Mouse (Mus musculus): ENCODE measurements at regions not wholly inside any gene's neighbourhood (a gene's known extent, or its start where the extent isn't known, plus 50 kb on each side); places are given as distances from the start of the nearest gene placed in this dataset.
"Not testable (repeated sequence)": the region's sequence is repeated elsewhere in the genome, so short reads cannot be mapped to it uniquely, and the experiment has no call there.

GRCm38 (mm10) chr4:153164810-153165209, 317.8 kb downstream of the Ajap1 start:
- Histone ChIP-seq H3K27me3 (ENCODE audit: insufficient read depth, low read length) (no peaks in the 10 kb centered on the region), H3K9me3 (replicated peaks) (peaks cover 77% of the 10 kb centered on the region), H3K4me1 (ENCODE audit: insufficient read depth, low read depth, low read length) (no peaks in the 10 kb centered on the region), H3K36me3 (replicated peaks) (no peaks in the 10 kb centered on the region), H3K4me3 (ENCODE audit: low read depth, low read length) (no peak overlapping the region)
- DNase-seq (ENCODE audit: low spot score) (no peak), ATAC-seq (ENCODE audit: extremely low read depth, insufficient number of reproducible peaks, low FRiP score, poor library complexity, severe bottlenecking) (no peak)
- TF ChIP-seq CTCF (IDR thresholded peaks at IDR 0.05; ENCODE audit: low read depth, low read length) (no peak), POLR2AphosphoS5 (IDR thresholded peaks at IDR 0.05; ENCODE audit: insufficient replicate concordance, low read depth, low read length) (no peak), GATA2 (IDR thresholded peaks at IDR 0.05; ENCODE audit: borderline replicate concordance, low read depth, low read length) (no peak), TAL1 (conservative IDR thresholded peaks at IDR 0.05; ENCODE audit: low read depth, low read length) (no peak), GATA1 (IDR thresholded peaks at IDR 0.05; ENCODE audit: borderline replicate concordance, low read length) (no peak)

- ATAC-seq (ENCODE audit: extremely low read depth, insufficient number of reproducible peaks, low FRiP score, poor library complexity, severe bottlenecking) (no peak), DNase-seq (ENCODE audit: low spot score) (no peak)
- TF ChIP-seq POLR2AphosphoS5 (IDR thresholded peaks at IDR 0.05; ENCODE audit: insufficient replicate concordance, low read depth, low read length) (no peak), CTCF (IDR thresholded peaks at IDR 0.05; ENCODE audit: low read depth, low read length) (no peak), GATA2 (IDR thresholded peaks at IDR 0.05; ENCODE audit: borderline replicate concordance, low read depth, low read length) (no peak), TAL1 (conservative IDR thresholded peaks at IDR 0.05; ENCODE audit: low read depth, low read length) (no peak), GATA1 (IDR thresholded peaks at IDR 0.05; ENCODE audit: borderline replicate concordance, low read length) (no peak)
- no peak overlapping the region for H3K4me3 ChIP-seq (ENCODE audit: low read depth, low read length)
- H3K36me3 ChIP-seq (replicated peaks), result no peaks in the 10 kb centered on the region
- peaks cover 74% of the 10 kb centered on the region for H3K9me3 ChIP-seq (replicated peaks)
- H3K4me1 ChIP-seq (ENCODE audit: insufficient read depth, low read depth, low read length), result no peaks in the 10 kb centered on the region
- H3K27me3 ChIP-seq (ENCODE audit: insufficient read depth, low read length), result no peaks in the 10 kb centered on the region
These were observed 322.5 kb downstream of the Ajap1 start for GRCm38 (mm10) chr4:153160115-153160514.

GRCm38 (mm10) chr4:153157572-153157971, 325.0 kb downstream of the Ajap1 start:
- peak overlapping the region; percentile 44; the same call in 1 of the 2 replicates for H3K4me3 ChIP-seq (ENCODE audit: low read depth, low read length)
- H3K4me1 ChIP-seq (ENCODE audit: insufficient read depth, low read depth, low read length), result no peaks in the 10 kb centered on the region
- TF ChIP-seq GATA2 (IDR thresholded peaks at IDR 0.05; ENCODE audit: borderline replicate concordance, low read depth, low read length), result no peak
- no peak for TF ChIP-seq CTCF (IDR thresholded peaks at IDR 0.05; ENCODE audit: low read depth, low read length)
- no peak for TF ChIP-seq TAL1 (conservative IDR thresholded peaks at IDR 0.05; ENCODE audit: low read depth, low read length)
- TF ChIP-seq GATA1 (IDR thresholded peaks at IDR 0.05; ENCODE audit: borderline replicate concordance, low read length), result no peak
- TF ChIP-seq POLR2AphosphoS5 (IDR thresholded peaks at IDR 0.05; ENCODE audit: insufficient replicate concordance, low read depth, low read length), result peak; percentile 54; the same call in 1 of the 2 replicates
- H3K27me3 ChIP-seq (ENCODE audit: insufficient read depth, low read length), result no peaks in the 10 kb centered on the region
- peaks cover 73% of the 10 kb centered on the region for H3K9me3 ChIP-seq (replicated peaks)
- ATAC-seq (ENCODE audit: extremely low read depth, insufficient number of reproducible peaks, low FRiP score, poor library complexity, severe bottlenecking) (no peak), DNase-seq (ENCODE audit: low spot score) (no peak)
- H3K36me3 ChIP-seq (replicated peaks), result no peaks in the 10 kb centered on the region

- H3K4me3 ChIP-seq (ENCODE audit: low read depth, low read length); DNase-seq (ENCODE audit: low spot score); ATAC-seq (ENCODE audit: extremely low read depth, insufficient number of reproducible peaks, low FRiP score, poor library complexity, severe bottlenecking); H3K27me3 ChIP-seq (ENCODE audit: insufficient read depth, low read length); H3K4me1 ChIP-seq (ENCODE audit: insufficient read depth, low read depth, low read length); H3K36me3 ChIP-seq (replicated peaks): not testable (repeated sequence)
- H3K9me3 ChIP-seq (replicated peaks), result peaks cover 79% of the 10 kb centered on the region
These were observed 329.7 kb downstream of the Ajap1 start for GRCm38 (mm10) chr4:153152923-153153322.

GRCm38 (mm10) chr4:153133147-153133546, 349.5 kb downstream of the Ajap1 start:
- H3K4me3 ChIP-seq (ENCODE audit: low read depth, low read length), result no peak overlapping the region
- ATAC-seq (ENCODE audit: extremely low read depth, insufficient number of reproducible peaks, low FRiP score, poor library complexity, severe bottlenecking) (no peak), DNase-seq (ENCODE audit: low spot score) (no peak)
- no peaks in the 10 kb centered on the region for H3K27me3 ChIP-seq (ENCODE audit: insufficient read depth, low read length)
- no peak for TF ChIP-seq GATA1 (IDR thresholded peaks at IDR 0.05; ENCODE audit: borderline replicate concordance, low read length)
- no peak for TF ChIP-seq TAL1 (conservative IDR thresholded peaks at IDR 0.05; ENCODE audit: low read depth, low read length)
- TF ChIP-seq CTCF (IDR thresholded peaks at IDR 0.05; ENCODE audit: low read depth, low read length), result no peak
- no peak for TF ChIP-seq GATA2 (IDR thresholded peaks at IDR 0.05; ENCODE audit: borderline replicate concordance, low read depth, low read length)
- no peak for TF ChIP-seq POLR2AphosphoS5 (IDR thresholded peaks at IDR 0.05; ENCODE audit: insufficient replicate concordance, low read depth, low read length)
- no peaks in the 10 kb centered on the region for H3K36me3 ChIP-seq (replicated peaks)
- H3K4me1 ChIP-seq (ENCODE audit: insufficient read depth, low read depth, low read length), result no peaks in the 10 kb centered on the region
- peaks cover 70% of the 10 kb centered on the region for H3K9me3 ChIP-seq (replicated peaks)

- TF ChIP-seq TAL1 (conservative IDR thresholded peaks at IDR 0.05; ENCODE audit: low read depth, low read length) (no peak), GATA2 (IDR thresholded peaks at IDR 0.05; ENCODE audit: borderline replicate concordance, low read depth, low read length) (no peak), GATA1 (IDR thresholded peaks at IDR 0.05; ENCODE audit: borderline replicate concordance, low read length) (no peak), CTCF (IDR thresholded peaks at IDR 0.05; ENCODE audit: low read depth, low read length) (no peak), POLR2AphosphoS5 (IDR thresholded peaks at IDR 0.05; ENCODE audit: insufficient replicate concordance, low read depth, low read length) (no peak)
- ATAC-seq (ENCODE audit: extremely low read depth, insufficient number of reproducible peaks, low FRiP score, poor library complexity, severe bottlenecking) (no peak), DNase-seq (ENCODE audit: low spot score) (no peak)
- H3K36me3 ChIP-seq (replicated peaks), result no peaks in the 10 kb centered on the region
- no peaks in the 10 kb centered on the region for H3K4me1 ChIP-seq (ENCODE audit: insufficient read depth, low read depth, low read length)
- H3K9me3 ChIP-seq (replicated peaks), result peaks cover 80% of the 10 kb centered on the region
- no peak overlapping the region for H3K4me3 ChIP-seq (ENCODE audit: low read depth, low read length)
- H3K27me3 ChIP-seq (ENCODE audit: insufficient read depth, low read length), result no peaks in the 10 kb centered on the region; the same call in 1 of the 2 replicates
These were observed 353.3 kb downstream of the Ajap1 start for GRCm38 (mm10) chr4:153129345-153129744.

GRCm38 (mm10) chr4:153128162-153128561, 354.4 kb downstream of the Ajap1 start:
- ATAC-seq (ENCODE audit: extremely low read depth, insufficient number of reproducible peaks, low FRiP score, poor library complexity, severe bottlenecking), result no peak
- Histone ChIP-seq H3K27me3 (ENCODE audit: insufficient read depth, low read length) (no peaks in the 10 kb centered on the region; the same call in 1 of the 2 replicates), H3K9me3 (replicated peaks) (peaks cover 89% of the 10 kb centered on the region), H3K4me3 (ENCODE audit: low read depth, low read length) (no peak overlapping the region), H3K4me1 (ENCODE audit: insufficient read depth, low read depth, low read length) (no peaks in the 10 kb centered on the region), H3K36me3 (replicated peaks) (no peaks in the 10 kb centered on the region)
- no peak for DNase-seq (ENCODE audit: low spot score)
- TF ChIP-seq GATA2 (IDR thresholded peaks at IDR 0.05; ENCODE audit: borderline replicate concordance, low read depth, low read length) (no peak), CTCF (IDR thresholded peaks at IDR 0.05; ENCODE audit: low read depth, low read length) (no peak)

Data from G1E (cell line).